Mouse (Mus musculus): ENCODE measurements around the gene Vps37d. TPM values are rescaled to one million over a fixed set of nuclear protein-coding genes. Genes with fewer than 3 reads are reported as not detected.

The Vps37d gene
- polyA plus RNA-seq, 1 experiment from 2014 or later: 3.3 TPM

DNA sequence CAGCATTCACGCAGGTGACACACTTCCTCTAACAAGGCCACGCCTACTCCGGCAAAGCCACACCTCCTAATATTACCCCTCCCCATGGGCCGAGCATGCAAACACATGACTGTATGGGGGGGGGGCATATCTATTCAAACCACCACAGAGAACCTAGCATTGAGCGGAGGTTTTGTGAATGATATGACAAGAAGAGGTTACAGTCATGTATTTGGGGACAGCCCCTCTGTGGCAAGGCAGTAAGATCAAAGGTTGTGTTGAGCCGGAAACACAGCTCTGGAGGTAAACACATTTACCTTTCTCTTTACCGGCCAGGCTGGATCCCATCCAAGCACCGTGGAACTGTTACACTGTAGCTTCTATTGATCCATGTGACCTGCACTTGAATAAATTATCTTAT lies 37.2 kb upstream of the Vps37d start:
- Histone ChIP-seq H3K4me3 (ENCODE audit: low read depth, low read length) (no peak overlapping the region), H3K27me3 (ENCODE audit: control insufficient read depth, insufficient read depth, low read length) (no peaks in the 10 kb centered on the region), H3K27ac (replicated peaks) (no peak overlapping the region), H3K4me2 (replicated peaks; ENCODE audit: low read depth) (no peak overlapping the region), H3K9ac (ENCODE audit: low read length) (no peak overlapping the region), H3K36me3 (ENCODE audit: control insufficient read depth, insufficient read depth, low read length) (no peaks in the 10 kb centered on the region), H3K9me3 (ENCODE audit: control insufficient read depth, low read length) (no peaks in the 10 kb centered on the region), H3K4me1 (replicated peaks; ENCODE audit: control insufficient read depth, insufficient read depth) (0 out of 2 replicates have a peak, but pooled peaks cover 2% of the 10 kb centered on the region)
- ATAC-seq (ENCODE audit: low FRiP score, low TSS enrichment) (0 out of 2 replicates have a peak, but pooled peaks have one; percentile 28), DNase-seq (ENCODE audit: low spot score) (peak; percentile 51)
- 66% methylated on average over 8 of the region's 8 CpGs for WGBS
- no peak for TF ChIP-seq CTCF (IDR thresholded peaks at IDR 0.05; ENCODE audit: low read depth)
- no peak for TF ChIP-seq EP300 (optimal IDR thresholded peaks at IDR 0.05)

DNA sequence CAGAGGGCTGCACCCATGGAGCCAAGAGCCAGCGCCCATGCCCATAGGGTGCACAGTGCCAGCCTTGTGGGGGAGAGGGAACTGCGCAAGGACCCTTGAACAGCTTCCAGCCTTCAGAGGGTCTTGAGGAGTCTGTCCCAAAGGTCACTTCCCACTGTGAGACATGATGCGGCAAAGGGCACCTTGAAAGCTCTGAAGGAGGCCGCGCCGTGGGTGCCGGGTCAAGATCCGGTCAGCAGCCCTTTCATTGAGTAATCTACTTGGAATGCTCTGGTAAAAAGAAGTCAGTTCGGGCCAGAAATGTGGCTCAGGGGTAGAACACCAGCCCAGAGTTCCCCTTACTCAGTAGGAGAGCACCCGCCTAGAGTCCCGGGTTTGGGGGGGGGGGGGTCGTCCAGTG lies 35.7 kb upstream of the Vps37d start:
- ATAC-seq (ENCODE audit: low FRiP score, low TSS enrichment) (no peak), DNase-seq (ENCODE audit: low spot score) (no peak)
- 85% methylated on average over 10 of the region's 12 CpGs for WGBS
- Histone ChIP-seq H3K4me1 (replicated peaks; ENCODE audit: control insufficient read depth, insufficient read depth) (0 out of 2 replicates have a peak, but pooled peaks cover 2% of the 10 kb centered on the region), H3K36me3 (ENCODE audit: control insufficient read depth, insufficient read depth, low read length) (no peaks in the 10 kb centered on the region), H3K27me3 (ENCODE audit: control insufficient read depth, insufficient read depth, low read length) (no peaks in the 10 kb centered on the region), H3K4me3 (ENCODE audit: low read depth, low read length) (no peak overlapping the region), H3K9ac (ENCODE audit: low read length) (no peak overlapping the region), H3K4me2 (replicated peaks; ENCODE audit: low read depth) (no peak overlapping the region), H3K9me3 (ENCODE audit: control insufficient read depth, low read length) (no peaks in the 10 kb centered on the region), H3K27ac (replicated peaks) (no peak overlapping the region)
- TF ChIP-seq EP300 (optimal IDR thresholded peaks at IDR 0.05) (no peak), CTCF (IDR thresholded peaks at IDR 0.05; ENCODE audit: low read depth) (no peak)

DNA sequence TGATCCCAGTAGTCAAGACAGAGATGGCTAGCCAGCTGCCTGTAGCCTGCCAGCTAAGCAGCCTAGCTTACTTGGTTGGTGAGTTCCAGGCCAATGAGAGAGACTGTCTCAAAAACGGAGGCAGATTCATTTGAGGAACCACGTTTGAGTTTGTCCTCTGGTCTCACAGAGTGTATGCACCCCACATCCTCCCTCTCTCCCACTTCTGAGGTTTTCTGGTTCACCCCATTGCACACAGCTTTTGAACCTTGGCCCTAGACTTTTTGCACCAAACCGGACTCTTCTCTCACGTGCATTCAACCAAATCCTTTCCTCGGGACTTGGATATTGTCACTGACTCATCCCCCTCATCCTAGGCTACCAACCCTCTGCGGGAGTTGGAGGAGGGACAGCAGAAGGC lies 31.9 kb upstream of the Vps37d start:
- Histone ChIP-seq H3K4me3 (ENCODE audit: low read depth, low read length) (no peak overlapping the region), H3K9ac (ENCODE audit: low read length) (no peak overlapping the region), H3K4me1 (replicated peaks; ENCODE audit: control insufficient read depth, insufficient read depth) (no peaks in the 10 kb centered on the region), H3K27me3 (ENCODE audit: control insufficient read depth, insufficient read depth, low read length) (no peaks in the 10 kb centered on the region; the same call in 1 of the 2 replicates), H3K27ac (replicated peaks) (no peak overlapping the region), H3K4me2 (replicated peaks; ENCODE audit: low read depth) (no peak overlapping the region), H3K36me3 (ENCODE audit: control insufficient read depth, insufficient read depth, low read length) (no peaks in the 10 kb centered on the region), H3K9me3 (ENCODE audit: control insufficient read depth, low read length) (no peaks in the 10 kb centered on the region)
- DNase-seq (ENCODE audit: low spot score) (no peak), ATAC-seq (ENCODE audit: low FRiP score, low TSS enrichment) (no peak)
- no peak for TF ChIP-seq CTCF (IDR thresholded peaks at IDR 0.05; ENCODE audit: low read depth)
- no peak for TF ChIP-seq EP300 (optimal IDR thresholded peaks at IDR 0.05)
- WGBS: 65% methylated on average over 6 of the region's 6 CpGs

DNA sequence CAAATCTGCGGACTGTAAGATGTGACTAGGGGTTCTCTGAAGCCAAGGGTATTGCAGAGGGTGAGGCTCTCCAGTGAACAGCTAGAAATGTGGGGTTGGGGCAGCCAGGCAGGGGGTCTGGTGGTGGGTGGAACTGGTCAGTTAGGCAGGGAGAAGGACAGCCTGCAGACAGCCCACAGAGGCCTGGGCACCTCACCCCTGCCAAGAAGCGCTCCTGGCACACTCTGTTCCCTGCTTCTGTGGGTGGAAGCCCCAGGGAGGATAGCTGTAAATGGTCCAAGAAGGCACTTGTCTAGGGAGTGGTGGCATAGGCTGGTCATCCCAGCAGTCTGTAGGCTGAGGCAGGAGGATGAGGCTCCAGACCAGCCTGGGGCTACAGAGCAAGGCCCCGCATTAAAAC lies 31.4 kb upstream of the Vps37d start:
- ATAC-seq (ENCODE audit: low FRiP score, low TSS enrichment) (no peak), DNase-seq (ENCODE audit: low spot score) (no peak)
- H3K27me3 ChIP-seq (ENCODE audit: control insufficient read depth, insufficient read depth, low read length): no peaks in the 10 kb centered on the region; the same call in 1 of the 2 replicates
- no peaks in the 10 kb centered on the region for H3K4me1 ChIP-seq (replicated peaks; ENCODE audit: control insufficient read depth, insufficient read depth)
- TF ChIP-seq EP300 (optimal IDR thresholded peaks at IDR 0.05) (no peak), CTCF (IDR thresholded peaks at IDR 0.05; ENCODE audit: low read depth) (no peak)
- H3K9ac ChIP-seq (ENCODE audit: low read length): no peak overlapping the region
- H3K9me3 ChIP-seq (ENCODE audit: control insufficient read depth, low read length): no peaks in the 10 kb centered on the region
- H3K4me3 ChIP-seq (ENCODE audit: low read depth, low read length): no peak overlapping the region
- H3K36me3 ChIP-seq (ENCODE audit: control insufficient read depth, insufficient read depth, low read length): no peaks in the 10 kb centered on the region
- no peak overlapping the region for H3K4me2 ChIP-seq (replicated peaks; ENCODE audit: low read depth)
- 81% methylated on average over 3 of the region's 3 CpGs for WGBS
- H3K27ac ChIP-seq (replicated peaks): no peak overlapping the region

DNA sequence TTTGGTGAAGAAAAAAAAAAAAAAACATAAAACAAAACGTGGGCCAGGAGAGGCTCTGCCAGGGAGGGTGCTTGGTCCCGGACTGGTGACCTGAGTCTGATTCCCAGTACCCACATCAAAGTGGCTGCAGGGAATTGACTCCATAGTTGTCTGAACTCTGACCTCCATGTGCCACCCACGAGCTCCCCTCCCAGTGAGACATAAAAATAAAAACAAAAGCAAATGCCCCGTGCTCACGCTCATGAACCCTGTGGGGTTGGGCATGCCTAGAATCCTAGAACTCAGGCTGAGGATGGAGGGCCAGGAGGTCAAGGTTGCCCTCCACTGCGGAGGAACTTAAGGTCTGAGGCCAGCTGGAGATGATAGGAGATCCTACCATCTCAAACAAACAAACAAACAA lies 31.0 kb upstream of the Vps37d start:
- Histone ChIP-seq H3K9me3 (ENCODE audit: control insufficient read depth, low read length) (no peaks in the 10 kb centered on the region), H3K4me2 (replicated peaks; ENCODE audit: low read depth) (no peak overlapping the region), H3K36me3 (ENCODE audit: control insufficient read depth, insufficient read depth, low read length) (no peaks in the 10 kb centered on the region), H3K27ac (replicated peaks) (no peak overlapping the region), H3K9ac (ENCODE audit: low read length) (no peak overlapping the region), H3K4me1 (replicated peaks; ENCODE audit: control insufficient read depth, insufficient read depth) (no peaks in the 10 kb centered on the region), H3K4me3 (ENCODE audit: low read depth, low read length) (no peak overlapping the region), H3K27me3 (ENCODE audit: control insufficient read depth, insufficient read depth, low read length) (no peaks in the 10 kb centered on the region; the same call in 1 of the 2 replicates)
- TF ChIP-seq CTCF (IDR thresholded peaks at IDR 0.05; ENCODE audit: low read depth) (no peak), EP300 (optimal IDR thresholded peaks at IDR 0.05) (no peak)
- 57% methylated on average over 6 of the region's 6 CpGs for WGBS
- ATAC-seq (ENCODE audit: low FRiP score, low TSS enrichment) (no peak), DNase-seq (ENCODE audit: low spot score) (no peak)

DNA sequence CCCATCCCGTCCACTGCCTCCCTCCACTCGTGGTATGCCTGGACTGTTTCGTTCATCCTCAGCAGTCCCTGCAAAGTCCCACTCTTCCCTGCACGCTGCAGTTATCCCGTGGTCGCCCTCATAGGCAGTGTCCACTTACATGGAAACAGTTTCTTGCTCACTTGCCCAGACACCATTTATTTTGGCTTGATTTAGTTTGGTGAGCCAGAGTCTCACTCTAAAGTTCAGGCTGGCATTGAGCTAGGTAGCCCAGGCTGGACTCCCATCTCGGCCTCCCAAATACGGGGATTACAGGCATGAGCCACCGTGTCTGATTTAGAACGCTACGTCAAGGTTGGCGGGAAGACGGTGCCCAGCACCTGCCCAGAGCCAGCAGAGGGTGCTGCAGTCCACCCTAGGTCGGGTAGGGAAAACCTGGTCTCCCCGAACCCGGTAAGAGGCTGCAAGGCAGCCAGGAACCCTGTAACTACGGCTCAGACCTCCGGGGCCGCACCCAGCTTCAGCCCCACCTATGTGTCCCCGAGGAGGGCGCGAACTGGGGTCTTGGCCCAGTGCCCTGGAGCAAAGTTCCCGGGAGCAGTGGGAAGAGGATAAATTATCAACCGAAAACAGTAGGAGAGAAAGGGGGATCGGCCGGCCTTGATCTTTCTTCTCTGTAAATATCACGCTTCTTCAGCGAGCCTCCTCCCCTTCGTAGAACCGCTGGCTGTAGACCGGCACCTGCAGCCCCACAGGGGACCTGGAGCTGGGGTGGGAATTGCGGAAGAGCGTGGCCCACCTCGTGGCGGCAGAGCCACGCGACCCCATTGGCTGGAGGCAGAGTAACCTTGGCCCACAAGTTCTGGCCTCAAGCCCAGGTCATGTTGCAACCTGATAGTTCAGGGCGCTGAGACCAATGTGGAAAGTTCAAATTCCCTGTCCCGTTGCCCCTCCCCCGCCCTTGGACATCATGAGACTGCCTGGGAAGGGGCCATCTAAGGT lies 29.7 kb upstream of the Vps37d start:
- Histone ChIP-seq H3K27ac (replicated peaks) (no peak overlapping the region), H3K9ac (ENCODE audit: low read length) (peak overlapping the region; percentile 31; the same call in 1 of the 2 replicates), H3K9me3 (ENCODE audit: control insufficient read depth, low read length) (no peaks in the 10 kb centered on the region), H3K4me1 (replicated peaks; ENCODE audit: control insufficient read depth, insufficient read depth) (no peaks in the 10 kb centered on the region), H3K4me2 (replicated peaks; ENCODE audit: low read depth) (peak overlapping the region; percentile 85), H3K4me3 (ENCODE audit: low read depth, low read length) (peak overlapping the region; percentile 47), H3K27me3 (ENCODE audit: control insufficient read depth, insufficient read depth, low read length) (no peaks in the 10 kb centered on the region; the same call in 1 of the 2 replicates), H3K36me3 (ENCODE audit: control insufficient read depth, insufficient read depth, low read length) (no peaks in the 10 kb centered on the region)
- ATAC-seq (ENCODE audit: low FRiP score, low TSS enrichment): peak; percentile 50
- TF ChIP-seq CTCF (IDR thresholded peaks at IDR 0.05; ENCODE audit: low read depth): peak; percentile 77
- TF ChIP-seq EP300 (optimal IDR thresholded peaks at IDR 0.05): no peak
- WGBS: 8% methylated on average over 40 of the region's 40 CpGs
- DNase-seq (ENCODE audit: low spot score): peak; percentile 75
